Mouse (Mus musculus): ENCODE data around the gene Dync1i2. TPM values are rescaled to one million over a fixed set of nuclear protein-coding genes. Genes with fewer than 3 reads are reported as not detected.

Gene Dync1i2
- polyA plus RNA-seq, 1 experiment from 2014 or later, result 80.9 TPM

GRCm38 (mm10) chr2:71273955-71274679 lies 62.6 kb downstream of the Dync1i2 start:
- Histone ChIP-seq H3K9me3 (replicated peaks; ENCODE audit: low read length) (no peaks in the 10 kb centered on the region), H3K27me3 (ENCODE audit: insufficient read depth, low read length) (no peaks in the 10 kb centered on the region), H3K27ac (peak overlapping the region; percentile 47; the same call in 1 of the 2 replicates), H3K4me1 (replicated peaks; ENCODE audit: insufficient read depth, low read length) (no peaks in the 10 kb centered on the region), H3K4me3 (replicated peaks; ENCODE audit: low read depth, low read length) (peak overlapping the region; percentile 27), H3K9ac (ENCODE audit: low read depth, low read length) (0 out of 2 replicates have a peak overlapping the region, but pooled peaks have one; percentile 24), H3K36me3 (ENCODE audit: insufficient read depth, low read length) (no peaks in the 10 kb centered on the region), H3K4me2 (ENCODE audit: low read length) (peak overlapping the region; percentile 43)
- 30% methylated on average over 23 of the region's 23 CpGs for WGBS
- TF ChIP-seq CTCF (IDR thresholded peaks at IDR 0.05; ENCODE audit: low read depth), result 0 out of 2 replicates have a peak, but pooled peaks have one; percentile 7
- no peak; the same call in 1 of the 2 replicates for ATAC-seq (replicated peaks; ENCODE audit: low FRiP score, low read depth)
- DNase-seq (ENCODE audit: low spot score), result peak; percentile 84

DNA sequence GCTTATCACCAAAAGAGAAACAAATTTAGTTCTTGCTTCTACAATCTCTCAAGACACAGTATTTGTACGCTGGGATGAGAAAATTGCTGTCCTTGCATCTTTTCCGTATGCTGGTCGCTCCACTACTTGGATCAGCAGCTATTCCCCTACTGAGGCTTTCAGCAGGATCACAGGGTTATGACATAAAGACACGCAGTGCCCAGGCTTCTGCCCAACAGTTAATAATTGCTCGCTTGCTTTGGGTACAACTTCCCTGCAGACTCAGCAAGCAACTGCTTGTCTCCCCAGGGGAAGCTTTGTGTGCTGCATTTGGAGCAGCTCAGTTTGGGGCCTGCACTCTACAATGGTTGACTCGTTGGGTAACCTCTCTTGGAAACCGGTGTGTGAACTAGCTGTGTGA lies 64.2 kb downstream of the Dync1i2 start:
- H3K27ac ChIP-seq, result no peak overlapping the region
- no peaks in the 10 kb centered on the region for H3K4me1 ChIP-seq (replicated peaks; ENCODE audit: insufficient read depth, low read length)
- no peak overlapping the region for H3K4me2 ChIP-seq (ENCODE audit: low read length)
- DNase-seq (ENCODE audit: low spot score) (no peak), ATAC-seq (replicated peaks; ENCODE audit: low FRiP score, low read depth) (no peak)
- TF ChIP-seq CTCF (IDR thresholded peaks at IDR 0.05; ENCODE audit: low read depth), result no peak
- no peaks in the 10 kb centered on the region for H3K27me3 ChIP-seq (ENCODE audit: insufficient read depth, low read length)
- H3K4me3 ChIP-seq (replicated peaks; ENCODE audit: low read depth, low read length), result no peak overlapping the region
- no peaks in the 10 kb centered on the region for H3K9me3 ChIP-seq (replicated peaks; ENCODE audit: low read length)
- WGBS, result 80% methylated on average over 7 of the region's 7 CpGs
- no peaks in the 10 kb centered on the region for H3K36me3 ChIP-seq (ENCODE audit: insufficient read depth, low read length)
- H3K9ac ChIP-seq (ENCODE audit: low read depth, low read length), result no peak overlapping the region

DNA sequence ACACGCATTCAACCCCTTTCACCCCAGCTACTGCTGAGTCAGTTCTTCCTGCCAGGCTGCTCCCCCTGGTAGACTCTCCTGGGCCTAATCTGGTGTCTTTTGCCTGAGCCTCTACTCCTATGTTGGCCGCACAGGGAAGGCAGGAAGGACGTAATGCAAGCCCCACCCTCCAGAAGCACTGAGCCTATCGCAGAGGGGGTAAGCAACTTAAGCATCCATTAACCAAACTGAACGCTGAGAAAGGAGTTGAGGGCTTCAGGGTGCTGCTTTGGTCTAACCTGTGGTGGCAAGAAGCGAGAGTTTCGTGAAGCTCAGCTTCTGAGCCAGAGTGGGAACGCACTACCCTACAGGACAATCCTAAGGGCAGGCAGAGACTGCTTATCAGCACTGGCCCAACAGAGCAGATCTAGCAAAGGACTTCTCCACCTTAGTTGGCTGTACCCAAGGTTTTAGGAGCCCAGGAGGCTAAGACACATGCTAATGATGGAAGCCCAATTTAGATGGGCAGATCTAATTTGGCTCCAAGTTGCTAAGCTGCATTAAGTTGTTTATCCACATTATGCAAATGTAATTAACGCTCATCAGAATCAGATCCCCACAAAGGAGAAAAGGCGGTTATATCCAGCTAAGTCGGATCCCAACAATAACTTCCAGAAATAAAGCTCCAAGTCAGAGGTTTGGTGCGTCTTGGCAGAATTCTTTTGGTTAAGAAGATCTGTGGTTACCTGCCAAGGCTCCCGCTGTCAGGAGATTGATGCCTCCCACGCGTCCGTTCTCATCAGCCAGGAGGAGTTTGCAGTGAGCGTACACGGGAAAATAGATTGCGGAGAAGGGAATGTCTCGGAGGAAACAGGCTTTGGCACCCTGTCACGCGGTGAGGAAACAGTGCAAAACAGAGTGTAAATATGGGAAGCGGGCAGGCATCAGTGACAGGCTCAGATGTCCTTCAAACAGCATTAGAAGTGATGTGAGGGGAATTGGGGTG lies 67.6 kb downstream of the Dync1i2 start:
- WGBS, result 67% methylated on average over 23 of the region's 23 CpGs
- DNase-seq (ENCODE audit: low spot score), result no peak
- TF ChIP-seq CTCF (IDR thresholded peaks at IDR 0.05; ENCODE audit: low read depth), result no peak

GRCm38 (mm10) chr2:71281981-71282380 lies 70.5 kb downstream of the Dync1i2 start:
- H3K4me2 ChIP-seq (ENCODE audit: low read length), result no peak overlapping the region
- no peak for ATAC-seq (replicated peaks; ENCODE audit: low FRiP score, low read depth)
- no peaks in the 10 kb centered on the region for H3K27me3 ChIP-seq (ENCODE audit: insufficient read depth, low read length)
- H3K4me3 ChIP-seq (replicated peaks; ENCODE audit: low read depth, low read length), result no peak overlapping the region
- H3K9me3 ChIP-seq (replicated peaks; ENCODE audit: low read length), result no peaks in the 10 kb centered on the region
- TF ChIP-seq CTCF (IDR thresholded peaks at IDR 0.05; ENCODE audit: low read depth), result no peak
- no peak for DNase-seq (ENCODE audit: low spot score)
- 92% methylated on average over 1 of the region's 1 CpGs for WGBS
- H3K9ac ChIP-seq (ENCODE audit: low read depth, low read length), result no peak overlapping the region
- no peak overlapping the region for H3K27ac ChIP-seq
- no peaks in the 10 kb centered on the region for H3K4me1 ChIP-seq (replicated peaks; ENCODE audit: insufficient read depth, low read length)
- peaks cover 6% of the 10 kb centered on the region; the same call in 1 of the 2 replicates for H3K36me3 ChIP-seq (ENCODE audit: insufficient read depth, low read length)

More for the DNA sequence above, 67.6 kb downstream of the Dync1i2 start:
- H3K27me3 ChIP-seq (ENCODE audit: insufficient read depth, low read length), result no peaks in the 10 kb centered on the region
- H3K4me3 ChIP-seq (replicated peaks; ENCODE audit: low read depth, low read length), result no peak overlapping the region
- H3K4me1 ChIP-seq (replicated peaks; ENCODE audit: insufficient read depth, low read length), result no peaks in the 10 kb centered on the region
- H3K4me2 ChIP-seq (ENCODE audit: low read length), result no peak overlapping the region
- no peaks in the 10 kb centered on the region for H3K9me3 ChIP-seq (replicated peaks; ENCODE audit: low read length)
- H3K36me3 ChIP-seq (ENCODE audit: insufficient read depth, low read length), result peaks cover 6% of the 10 kb centered on the region; the same call in 1 of the 2 replicates
- no peak overlapping the region for H3K27ac ChIP-seq
- no peak for ATAC-seq (replicated peaks; ENCODE audit: low FRiP score, low read depth)
- H3K9ac ChIP-seq (ENCODE audit: low read depth, low read length), result no peak overlapping the region

DNA sequence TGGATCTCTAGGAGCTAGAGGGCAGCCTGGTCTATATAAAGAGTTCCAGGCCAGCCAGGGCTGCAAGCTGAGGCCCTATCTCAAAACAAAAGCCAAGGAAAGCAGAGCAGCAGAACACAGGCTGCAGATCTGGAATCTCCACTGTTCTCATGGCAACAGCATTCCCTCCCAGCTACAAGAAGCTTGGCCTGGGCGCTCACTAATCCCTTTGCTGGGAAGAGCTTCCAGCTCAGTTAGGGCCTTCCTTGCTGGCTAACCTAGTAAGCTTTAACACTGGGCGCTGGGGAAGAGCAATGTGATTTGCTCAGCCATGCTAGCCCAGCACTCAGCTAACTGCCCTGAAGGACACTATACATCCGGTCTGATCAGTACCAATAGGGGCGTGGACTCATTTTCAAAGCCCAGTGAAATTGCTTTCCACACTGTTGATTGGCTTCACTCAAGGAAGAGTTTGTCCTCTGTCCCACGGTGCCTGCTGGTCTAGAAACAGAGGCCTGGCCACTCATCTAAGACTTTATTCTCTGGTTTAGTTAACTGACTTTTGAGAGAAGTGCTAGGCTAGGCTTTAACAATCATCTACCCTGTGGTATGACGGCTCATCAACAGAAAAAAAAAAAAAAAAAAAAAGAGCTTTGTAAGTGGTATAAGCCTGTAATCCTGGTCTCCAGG lies 78.7 kb downstream of the Dync1i2 start:
- Histone ChIP-seq H3K27me3 (ENCODE audit: insufficient read depth, low read length) (no peaks in the 10 kb centered on the region), H3K4me1 (replicated peaks; ENCODE audit: insufficient read depth, low read length) (no peaks in the 10 kb centered on the region; the same call in 1 of the 2 replicates), H3K36me3 (ENCODE audit: insufficient read depth, low read length) (no peaks in the 10 kb centered on the region), H3K4me3 (replicated peaks; ENCODE audit: low read depth, low read length) (no peak overlapping the region), H3K9ac (ENCODE audit: low read depth, low read length) (no peak overlapping the region), H3K27ac (no peak overlapping the region), H3K9me3 (replicated peaks; ENCODE audit: low read length) (no peaks in the 10 kb centered on the region), H3K4me2 (ENCODE audit: low read length) (no peak overlapping the region)
- DNase-seq (ENCODE audit: low spot score) (no peak), ATAC-seq (replicated peaks; ENCODE audit: low FRiP score, low read depth) (no peak)
- no peak for TF ChIP-seq CTCF (IDR thresholded peaks at IDR 0.05; ENCODE audit: low read depth)
- WGBS, result 56% methylated on average over 6 of the region's 6 CpGs

Data from kidney, postnatal 0 days (tissue).